Mouse (Mus musculus) ES-E14 (cell line): ENCODE measurements around the gene Hbq1a. TPM values are rescaled to one million over a fixed set of nuclear protein-coding genes. Genes with fewer than 3 reads are reported as not detected.

Experiments used
- DNase-seq: peaks from one replicate; pipeline ENCODE4 v3.0.0-alpha.2; 2013; ENCODE audit warnings: low read depth, low spot score
- H3K27ac ChIP-seq: 2 replicates; pipeline ENCODE4 v1.5.1; 2012; ENCODE audit warnings: low read depth, mild to moderate bottlenecking, low read length, moderate library complexity, mixed read lengths; ENCODE audit not compliant: poor library complexity, insufficient read depth, severe bottlenecking
- H3K36me3 ChIP-seq: 2 replicates; pipeline ENCODE4 v1.6.1; 2012; ENCODE audit warnings: mild to moderate bottlenecking, low read length, moderate library complexity, mixed read lengths; ENCODE audit not compliant: control insufficient read depth, poor library complexity, insufficient read depth, severe bottlenecking
- H3K4me1 ChIP-seq, 2 experiments: fragments of 150-350 bp in 1 of 2; sonication (generic) in 1 of 2; 2 replicates each; pipeline ENCODE4 v1.6.1; 2012; ENCODE audit warnings: low read length in 2 of 2, mild to moderate bottlenecking in 1 of 2, mixed read lengths in 1 of 2; ENCODE audit not compliant: control insufficient read depth in 2 of 2, insufficient read depth in 2 of 2, poor library complexity in 1 of 2
- H3K4me3 ChIP-seq, 2 experiments: fragments of 150-350 bp in 1 of 2; sonication (generic) in 1 of 2; 2 replicates each; pipeline ENCODE4 v1.5.1; 2012; ENCODE audit warnings: low read length in 2 of 2, low read depth in 1 of 2, mild to moderate bottlenecking in 1 of 2, mixed read lengths in 1 of 2; ENCODE audit not compliant: insufficient read depth in 1 of 2, poor library complexity in 1 of 2, severe bottlenecking in 1 of 2
- H3K9ac ChIP-seq: 2 replicates; pipeline ENCODE4 v1.6.1; 2012; ENCODE audit warnings: low read depth, mild to moderate bottlenecking, low read length, mixed read lengths; ENCODE audit not compliant: poor library complexity, insufficient read depth, severe bottlenecking
- H3K9me3 ChIP-seq: fragments of 150-350 bp; sonication (generic); 2 replicates; pipeline ENCODE4 v1.6.1; 2012; ENCODE audit warnings: low read depth, mild to moderate bottlenecking, low read length; ENCODE audit not compliant: control insufficient read depth, insufficient read depth
- CHD2 ChIP-seq: IDR thresholded peaks from 2 replicates; pipeline ENCODE4 v1.6.1; 2014; ENCODE audit warnings: mild to moderate bottlenecking, low read depth, low read length, inconsistent platforms
- HCFC1 ChIP-seq: IDR thresholded peaks from 2 replicates; pipeline ENCODE4 v1.6.1; 2012; ENCODE audit warnings: low read length, inconsistent platforms, borderline replicate concordance; ENCODE audit not compliant: insufficient read depth
- MAFK ChIP-seq: IDR thresholded peaks from 2 replicates; pipeline ENCODE4 v1.6.1; 2014; ENCODE audit warnings: mild to moderate bottlenecking, low read depth, low read length, inconsistent platforms; ENCODE audit not compliant: insufficient read depth
- ZC3H11A ChIP-seq: IDR thresholded peaks from 2 replicates; pipeline ENCODE4 v1.6.1; 2012; ENCODE audit warnings: low read depth, mild to moderate bottlenecking, inconsistent platforms, low read length, borderline replicate concordance
- ZNF384 ChIP-seq: IDR thresholded peaks from 2 replicates; pipeline ENCODE4 v1.6.1; 2012; ENCODE audit warnings: low read depth, low read length, inconsistent platforms
- in situ Hi-C, 2 experiments: fragments of 600-800 bp; cut with MboI; formaldehyde crosslinking; loops; one replicate each; pipeline ENCODE4 v1.15.1; 2025; ENCODE audit warnings: low sequenced_read_pairs in 2 of 2, inconsistent platforms in 1 of 2; ENCODE audit not compliant: unreplicated experiment in 2 of 2
- total RNA-seq: library from RNA; depleted of rRNA; stranded (reverse); fragments of 300-350 nt; gene quantifications from 2 replicates; pipeline ENCODE4 v1.2.3, GENCODE M21; 2012

Hbq1a gene
- total RNA-seq, 1 experiment, result not detected

DNA sequence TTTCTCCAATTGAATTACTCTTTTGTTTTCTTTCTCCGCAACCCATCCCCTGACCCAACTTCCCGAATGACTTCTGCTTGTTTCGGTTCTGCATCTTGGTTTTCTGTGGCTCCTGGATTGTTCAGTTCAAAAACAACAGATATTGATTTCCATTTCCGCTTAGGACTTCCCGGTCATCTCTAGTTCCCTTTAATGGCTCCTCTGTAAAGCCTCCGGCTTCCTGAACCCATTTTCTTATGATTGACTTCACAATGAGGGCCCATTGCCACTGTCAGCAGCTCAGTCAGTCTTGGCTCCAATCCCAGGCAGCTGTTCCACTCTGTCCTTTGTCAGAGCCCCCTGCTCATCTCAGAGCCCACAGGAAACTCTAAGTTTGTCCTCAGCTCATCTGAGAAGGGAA lies 31.2 kb downstream of the Hbq1a start:
- in situ Hi-C loops, result loop anchor here in 1 of 2 experiments (10.0 kb wide), 1 partner anchor 146 kb away; no protein-coding TSS in a partner anchor
- Histone ChIP-seq H3K36me3 (no peaks in the 10 kb centered on the region), H3K4me1 (peaks cover 0 to 3% of the 10 kb centered on the region in 2 experiments; a peak in 1 of 4 replicates), H3K27ac (no peak overlapping the region), H3K9me3 (no peaks in the 10 kb centered on the region), H3K4me3 (no peak overlapping the region), H3K9ac (no peak overlapping the region)
- no peak for DNase-seq
- TF ChIP-seq HCFC1 (no peak), MAFK (no peak), ZC3H11A (no peak), ZNF384 (no peak), CHD2 (no peak)

DNA sequence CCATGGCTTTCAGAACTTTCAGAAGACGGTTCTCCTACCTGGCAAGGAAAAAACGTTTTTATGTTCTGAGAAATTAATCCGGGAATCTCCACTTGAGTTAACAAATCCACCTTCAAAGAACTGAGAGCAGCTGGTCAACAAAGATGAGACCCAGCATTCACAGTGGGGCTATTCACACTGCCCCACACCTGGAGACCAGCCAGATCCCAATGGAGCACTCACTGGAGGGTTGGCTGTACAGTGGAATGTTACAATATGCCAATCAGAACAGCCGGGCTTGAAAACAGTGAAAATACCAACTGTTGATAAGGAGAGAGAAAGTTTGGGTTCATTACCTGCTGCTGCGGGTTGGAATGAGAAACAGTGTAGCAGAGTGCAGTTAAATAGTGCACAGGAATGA lies 32.0 kb downstream of the Hbq1a start:
- Histone ChIP-seq H3K9ac (no peak overlapping the region), H3K27ac (no peak overlapping the region), H3K9me3 (no peaks in the 10 kb centered on the region), H3K4me1 (peaks cover 0 to 3% of the 10 kb centered on the region in 2 experiments; a peak in 1 of 4 replicates), H3K4me3 (no peak overlapping the region), H3K36me3 (no peaks in the 10 kb centered on the region)
- DNase-seq, result no peak
- no peak for TF ChIP-seq HCFC1
- TF ChIP-seq MAFK, result no peak
- TF ChIP-seq CHD2, result no peak
- TF ChIP-seq ZC3H11A, result no peak
- TF ChIP-seq ZNF384, result no peak
- in situ Hi-C loops, result loop anchor here in 1 of 2 experiments (10.0 kb wide), 1 partner anchor 147 kb away; no protein-coding TSS in a partner anchor

DNA sequence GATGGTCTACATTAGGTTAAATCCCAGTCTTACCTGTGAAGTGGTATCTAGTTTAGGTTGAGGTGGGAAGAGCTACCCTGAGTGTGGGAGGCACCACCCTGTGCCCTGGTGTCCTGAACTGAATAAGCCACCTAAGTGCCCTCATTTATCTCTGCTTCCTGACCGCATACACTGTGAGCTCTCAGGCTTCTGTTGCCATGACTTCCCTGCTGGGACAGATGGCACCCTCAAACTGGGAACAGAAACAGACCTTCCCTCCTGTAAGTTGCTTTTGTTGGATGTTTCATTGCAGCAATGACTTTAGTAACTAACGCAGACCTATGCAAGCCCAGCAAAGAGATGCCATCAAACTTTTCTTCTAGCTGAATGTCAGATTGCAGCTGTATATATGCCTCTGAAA lies 33.4 kb downstream of the Hbq1a start:
- no peak for DNase-seq
- Histone ChIP-seq H3K4me3 (no peak overlapping the region), H3K9ac (no peak overlapping the region), H3K4me1 (peaks cover 0 to 3% of the 10 kb centered on the region in 2 experiments; a peak in 1 of 4 replicates), H3K36me3 (no peaks in the 10 kb centered on the region), H3K9me3 (no peaks in the 10 kb centered on the region), H3K27ac (no peak overlapping the region)
- in situ Hi-C loops, result loop anchor here in 1 of 2 experiments (10.0 kb wide), 1 partner anchor 148 kb away; no protein-coding TSS in a partner anchor
- TF ChIP-seq HCFC1 (no peak), CHD2 (no peak), MAFK (no peak), ZC3H11A (no peak), ZNF384 (no peak)

DNA sequence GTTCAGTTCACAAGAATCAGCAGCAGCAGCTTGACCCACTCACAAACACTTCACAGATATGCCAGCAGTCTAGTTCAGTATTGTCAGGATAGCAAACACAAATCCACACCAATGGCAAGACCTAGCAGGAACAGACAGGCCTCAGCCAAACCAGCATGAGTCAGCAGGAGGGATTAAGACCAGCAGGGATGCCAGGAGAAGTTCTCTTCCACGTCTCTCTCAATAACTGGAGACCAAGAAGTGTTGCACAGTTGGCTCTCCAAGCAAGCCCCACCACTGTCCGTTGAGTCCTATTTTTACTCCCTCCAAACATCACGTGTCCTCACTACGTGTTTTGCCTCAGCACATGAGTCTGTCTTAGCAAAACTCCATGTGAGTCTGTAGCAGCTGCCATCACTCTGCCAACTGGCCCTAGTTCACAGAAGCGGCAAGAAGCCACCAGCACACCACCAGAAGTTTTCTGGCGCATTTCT lies 36.6 kb downstream of the Hbq1a start:
- TF ChIP-seq CHD2, result no peak
- no peak for TF ChIP-seq ZC3H11A
- no peak for TF ChIP-seq HCFC1
- no peak for TF ChIP-seq ZNF384
- TF ChIP-seq MAFK, result no peak
- no peaks in the 10 kb centered on the region for H3K9me3 ChIP-seq
- no peak overlapping the region for H3K4me3 ChIP-seq
- peaks cover 0 to 3% of the 10 kb centered on the region in 2 experiments; a peak in 1 of 4 replicates for H3K4me1 ChIP-seq
- DNase-seq, result no peak
- no peaks in the 10 kb centered on the region for H3K36me3 ChIP-seq
- no peak overlapping the region for H3K9ac ChIP-seq
- in situ Hi-C loops, result loop anchor here in 1 of 2 experiments (10.0 kb wide), 1 partner anchor 152 kb away; no protein-coding TSS in a partner anchor
- H3K27ac ChIP-seq, result no peak overlapping the region
